Mouse (Mus musculus): ENCODE measurements around the gene Fgd5.

DNA sequence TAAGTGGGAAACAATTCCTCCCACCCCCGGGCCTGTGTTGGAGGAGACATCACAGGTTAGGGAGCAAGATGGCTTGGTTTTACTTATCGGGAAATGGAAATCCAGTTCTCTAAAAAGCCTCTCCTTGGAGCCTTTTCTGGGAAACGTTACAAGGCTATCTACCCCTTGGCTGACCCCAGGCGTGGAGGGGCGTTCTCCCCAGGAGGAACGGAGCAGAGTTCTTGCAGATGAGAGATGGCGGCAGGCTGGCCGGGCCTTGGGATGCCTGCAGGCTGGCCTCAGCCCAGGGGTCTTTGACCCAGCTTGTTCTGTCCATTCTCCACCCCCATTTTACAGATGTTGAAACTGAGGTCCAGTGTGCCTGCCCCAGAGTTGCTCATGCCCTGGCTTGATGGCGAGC is 42.4 kb downstream of the Fgd5 start:
- no peak for TF ChIP-seq POLR2A (IDR thresholded peaks at IDR 0.05; ENCODE audit: borderline replicate concordance, extremely low read depth, insufficient read depth, insufficient read length, poor library complexity, severe bottlenecking)
- no peak for TF ChIP-seq CTCF (IDR thresholded peaks at IDR 0.05; ENCODE audit: borderline replicate concordance, extremely low read depth, insufficient read depth, insufficient read length)

Measured in brain, embryonic 14.5 days (tissue).